Mouse (Mus musculus) limb, embryonic 15.5 days (tissue): ENCODE results near the gene Fkbp1b. TPM values are rescaled to one million over a fixed set of nuclear protein-coding genes. Genes with fewer than 3 reads are reported as not detected.
"Not testable (repeated sequence)": the region's sequence is repeated elsewhere in the genome, so short reads cannot be mapped to it uniquely, and the experiment has no call there.

Source experiments
- ATAC-seq: fragments of 200-750 bp; cut with Nextera tagmentation; 2 replicates; pipeline ENCODE4 v1.8.0; 2017; ENCODE audit warnings: low read depth, moderate TSS enrichment; ENCODE audit not compliant: insufficient number of reproducible peaks, low FRiP score, low TSS enrichment
- H3K27ac ChIP-seq: fragments of 300-500 bp; sonication (generic); 2 replicates; pipeline ENCODE4 v1.5.1; 2015; ENCODE audit warnings: moderate library complexity, mild to moderate bottlenecking, inconsistent platforms
- H3K27me3 ChIP-seq: fragments of 300-500 bp; sonication (generic); 2 replicates; pipeline ENCODE4 v1.6.1; 2015; ENCODE audit warnings: inconsistent platforms
- H3K36me3 ChIP-seq: fragments of 300-500 bp; sonication (generic); 2 replicates; pipeline ENCODE4 v1.6.1; 2015; ENCODE audit warnings: inconsistent platforms
- H3K4me1 ChIP-seq: fragments of 300-500 bp; sonication (generic); 2 replicates; pipeline ENCODE4 v1.6.1; 2015; ENCODE audit warnings: inconsistent platforms
- H3K4me2 ChIP-seq: fragments of 300-500 bp; sonication (generic); 2 replicates; pipeline ENCODE4 v1.6.1; 2015; ENCODE audit warnings: mild to moderate bottlenecking, inconsistent platforms
- H3K4me3 ChIP-seq: fragments of 300-500 bp; sonication (generic); 2 replicates; pipeline ENCODE4 v1.5.1; 2015; ENCODE audit warnings: mild to moderate bottlenecking, inconsistent platforms
- H3K9ac ChIP-seq: fragments of 300-500 bp; sonication (generic); 2 replicates; pipeline ENCODE4 v1.6.1; 2015; ENCODE audit warnings: inconsistent platforms
- H3K9me3 ChIP-seq: fragments of 300-500 bp; sonication (generic); 2 replicates; pipeline ENCODE4 v1.6.1; 2016; ENCODE audit warnings: inconsistent platforms
- WGBS: fragments of 180-500 bp; shearing (Covaris S2); methylation state at CpG from one replicate; pipeline ENCODE4 v1.1.7; 2015; 5-methylcytosine and 5-hydroxymethylcytosine counted together
- polyA plus RNA-seq: library from polyadenylated mRNA; unstranded; fragments of >200 nt; fragmentation: Nextera tagmentation; extraction: Ambion mirVana; gene quantifications from 2 replicates; pipeline ENCODE4 v1.2.1, GENCODE M21; 2015

Gene Fkbp1b
- polyA plus RNA-seq, 1 experiment from 2014 or later, result 14.0 TPM

- not testable (repeated sequence) for H3K4me2 ChIP-seq, H3K36me3 ChIP-seq, ATAC-seq, H3K9me3 ChIP-seq, H3K27me3 ChIP-seq, H3K4me3 ChIP-seq, H3K9ac ChIP-seq, H3K4me1 ChIP-seq, H3K27ac ChIP-seq
- 63% methylated on average over 6 of the region's 6 CpGs for WGBS
These were observed 43.9 kb downstream of the Fkbp1b start for GRCm38 (mm10) chr12:4797471-4797870.

GRCm38 (mm10) chr12:4793718-4794117, 47.7 kb downstream of the Fkbp1b start:
- Histone ChIP-seq H3K4me2 (no peak overlapping the region), H3K9me3 (no peaks in the 10 kb centered on the region), H3K27me3 (no peaks in the 10 kb centered on the region), H3K9ac (no peak overlapping the region), H3K27ac (no peak overlapping the region), H3K4me1 (peaks cover 3% of the 10 kb centered on the region; the same call in 1 of the 2 replicates), H3K4me3 (no peak overlapping the region), H3K36me3 (no peaks in the 10 kb centered on the region)
- no peak for ATAC-seq
- 72% methylated on average over 1 of the region's 1 CpGs for WGBS

- H3K27ac ChIP-seq, H3K4me1 ChIP-seq, H3K4me2 ChIP-seq, H3K9ac ChIP-seq, H3K27me3 ChIP-seq, H3K4me3 ChIP-seq, H3K9me3 ChIP-seq, H3K36me3 ChIP-seq, ATAC-seq: not testable (repeated sequence)
- WGBS, result 93% methylated on average over 25 of the region's 25 CpGs
These were observed 53.3 kb downstream of the Fkbp1b start for GRCm38 (mm10) chr12:4788128-4788527.

GRCm38 (mm10) chr12:4784466-4784865, 56.9 kb downstream of the Fkbp1b start:
- H3K9ac ChIP-seq, result no peak overlapping the region
- ATAC-seq, result no peak
- H3K27me3 ChIP-seq, result no peaks in the 10 kb centered on the region
- no peaks in the 10 kb centered on the region for H3K4me1 ChIP-seq
- no peaks in the 10 kb centered on the region for H3K9me3 ChIP-seq
- no peak overlapping the region for H3K4me2 ChIP-seq
- H3K4me3 ChIP-seq, result no peak overlapping the region
- H3K36me3 ChIP-seq, result no peaks in the 10 kb centered on the region
- 72% methylated on average over 2 of the region's 2 CpGs for WGBS
- H3K27ac ChIP-seq, result no peak overlapping the region

GRCm38 (mm10) chr12:4783598-4783997, 57.8 kb downstream of the Fkbp1b start:
- 66% methylated on average over 5 of the region's 5 CpGs for WGBS
- no peak overlapping the region for H3K27ac ChIP-seq
- H3K4me3 ChIP-seq, result no peak overlapping the region
- H3K4me1 ChIP-seq, result no peaks in the 10 kb centered on the region
- H3K4me2 ChIP-seq, result no peak overlapping the region
- no peaks in the 10 kb centered on the region for H3K36me3 ChIP-seq
- no peaks in the 10 kb centered on the region for H3K27me3 ChIP-seq
- H3K9ac ChIP-seq, result no peak overlapping the region
- no peaks in the 10 kb centered on the region for H3K9me3 ChIP-seq
- ATAC-seq, result no peak

Other genes starting within 250 kb of the Fkbp1b start
- gene Itsn2, start 249.0 kb downstream of the Fkbp1b start, polyA plus RNA-seq, result 33.8 and 39.3 TPM in 2 replicates
- not detected in 2 replicates for gene Gm3625, start 248.7 kb downstream of the Fkbp1b start, polyA plus RNA-seq
- 0.20 and 0.52 TPM in 2 replicates for gene Fam228a, start 103.2 kb downstream of the Fkbp1b start, polyA plus RNA-seq
- gene Pfn4, start 72.6 kb downstream of the Fkbp1b start, polyA plus RNA-seq, result 3.6 and 3.9 TPM in 2 replicates
- gene Fam228b, start 72.3 kb downstream of the Fkbp1b start, polyA plus RNA-seq, result 3.6 and 5.1 TPM in 2 replicates
- 184 and 205 TPM in 2 replicates for gene Sf3b6, start 24.0 kb downstream of the Fkbp1b start, polyA plus RNA-seq
- 13.2 and 17.6 TPM in 2 replicates for gene Wdcp, start 1.7 kb upstream of the Fkbp1b start, polyA plus RNA-seq
- gene Mfsd2b, start 32.8 kb upstream of the Fkbp1b start, polyA plus RNA-seq, result 0.94 and 1.1 TPM in 2 replicates
- 24.6 and 25.6 TPM in 2 replicates for gene Ubxn2a, start 66.1 kb upstream of the Fkbp1b start, polyA plus RNA-seq
- gene Atad2b, start 75.8 kb upstream of the Fkbp1b start, polyA plus RNA-seq, result 6.8 and 9.6 TPM in 2 replicates